Mouse (Mus musculus) kidney, postnatal 36 days (tissue): ENCODE measurements around the gene Arpc3.

Source experiments
- DNase-seq, 2 experiments: peaks; one replicate each; pipeline ENCODE4 v3.0.0; 2021 to 2022; ENCODE audit warnings: mixed read lengths in 2 of 2

The Arpc3 gene

GRCm38 (mm10) chr5:122391786-122392180 is at the start of gene Arpc3:
Gene Arpc3 (plus strand): TSS chr5:122391878.
- DNase-seq, result peak; percentile 91 to 96

DNA sequence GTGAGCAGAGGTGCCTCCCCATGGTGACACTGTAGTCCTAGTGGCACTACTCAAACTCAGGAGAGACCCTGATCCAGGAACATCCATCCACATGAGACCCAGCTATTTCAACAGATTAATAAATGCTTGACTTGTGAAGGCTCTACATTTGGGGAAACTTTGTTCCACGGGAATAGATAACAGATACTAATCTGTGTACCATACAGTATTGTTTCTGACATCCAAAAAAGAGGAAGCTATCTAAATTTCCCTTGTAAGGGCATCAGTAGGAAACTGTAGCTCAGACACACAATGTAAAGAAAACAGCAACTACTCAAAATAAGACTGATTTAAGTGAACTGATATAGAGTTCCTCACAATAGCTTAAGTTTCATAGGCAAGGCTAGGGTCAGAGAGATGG is 48.8 kb upstream of the Arpc3 start:
- no peak for DNase-seq

DNA sequence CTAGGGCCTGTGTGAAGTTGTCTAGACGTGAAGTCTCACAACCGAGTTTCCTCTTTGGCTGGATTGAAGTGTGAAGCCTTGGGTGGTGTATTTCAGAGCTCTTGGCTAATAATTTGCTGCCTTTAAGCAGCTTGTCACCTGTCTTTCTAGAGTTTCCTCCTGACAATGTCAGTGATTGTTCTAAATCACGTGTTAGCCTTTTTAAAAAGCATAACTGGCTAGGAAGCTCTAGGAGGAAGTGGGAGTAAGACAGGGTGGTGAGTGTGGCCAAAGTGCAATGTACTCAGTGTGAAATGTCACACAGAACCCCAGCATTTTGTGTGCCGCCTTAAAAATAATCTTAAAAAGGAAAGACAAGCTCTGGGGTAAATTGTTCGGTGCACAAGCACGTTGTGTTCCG is 47.9 kb upstream of the Arpc3 start:
- no peak for DNase-seq

GRCm38 (mm10) chr5:122344260-122344659 is 47.4 kb upstream of the Arpc3 start:
- DNase-seq, result peak; percentile 68 to 91

DNA sequence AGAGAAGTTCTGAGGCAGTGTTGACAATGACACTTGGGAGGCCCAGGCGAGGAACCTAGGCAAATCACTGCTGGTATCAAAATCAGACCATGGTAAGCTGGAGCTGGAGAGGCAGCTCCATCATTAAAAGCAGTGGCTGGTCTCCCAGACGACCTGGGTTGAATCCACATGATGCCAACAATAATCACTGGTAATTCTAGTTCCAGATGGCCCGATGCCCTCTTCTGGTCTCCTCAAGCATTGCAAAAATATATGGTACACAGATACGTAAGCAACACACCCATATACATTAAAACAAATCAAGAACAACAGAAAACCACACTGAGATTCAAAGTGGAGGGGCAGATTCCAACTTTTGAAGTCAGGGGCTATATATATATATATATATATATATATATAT is 45.9 kb upstream of the Arpc3 start:
- DNase-seq, result no peak

DNA sequence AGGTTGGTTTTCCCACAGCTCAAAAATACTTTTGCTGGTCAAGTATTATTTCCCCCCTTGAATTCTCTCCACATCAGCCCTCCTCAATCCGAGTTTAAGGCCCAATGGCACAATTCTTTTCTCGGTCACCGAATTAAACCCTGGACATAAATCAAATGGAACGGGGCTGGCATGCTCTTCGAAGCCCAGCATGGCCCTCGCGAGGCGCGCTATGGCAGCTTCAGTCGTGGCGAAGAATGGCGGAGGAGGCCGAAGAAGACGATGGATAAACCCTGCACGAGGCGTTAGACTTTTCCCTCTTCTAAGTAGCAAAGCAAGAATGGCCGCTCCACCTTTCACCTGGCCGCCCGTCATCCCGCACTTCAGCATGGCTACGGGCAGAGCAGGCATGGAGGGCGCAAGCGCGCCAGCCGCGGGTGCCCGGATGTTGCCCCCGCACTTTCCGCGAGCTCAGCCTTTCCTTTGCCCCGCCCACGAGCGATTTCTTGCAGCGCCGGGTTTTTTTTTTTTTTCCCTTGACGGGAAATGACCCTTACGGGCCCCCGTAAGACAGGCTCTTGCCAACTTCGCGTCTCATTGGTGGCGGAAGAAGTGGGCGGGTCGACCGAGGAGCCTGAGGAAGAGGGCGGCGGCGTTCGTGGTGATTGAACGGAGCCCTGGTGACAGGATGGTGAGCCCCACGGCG is 37.7 kb upstream of the Arpc3 start, which contains the start of the genes Rad9b and Vps29:
Gene Rad9b, minus strand, starts transcription at position 427 of the 685 bp plus-strand sequence.
Gene Vps29, plus strand, starts transcription at position 563 of the 685 bp plus-strand sequence.
- DNase-seq, result peak; percentile 99 to 100

DNA sequence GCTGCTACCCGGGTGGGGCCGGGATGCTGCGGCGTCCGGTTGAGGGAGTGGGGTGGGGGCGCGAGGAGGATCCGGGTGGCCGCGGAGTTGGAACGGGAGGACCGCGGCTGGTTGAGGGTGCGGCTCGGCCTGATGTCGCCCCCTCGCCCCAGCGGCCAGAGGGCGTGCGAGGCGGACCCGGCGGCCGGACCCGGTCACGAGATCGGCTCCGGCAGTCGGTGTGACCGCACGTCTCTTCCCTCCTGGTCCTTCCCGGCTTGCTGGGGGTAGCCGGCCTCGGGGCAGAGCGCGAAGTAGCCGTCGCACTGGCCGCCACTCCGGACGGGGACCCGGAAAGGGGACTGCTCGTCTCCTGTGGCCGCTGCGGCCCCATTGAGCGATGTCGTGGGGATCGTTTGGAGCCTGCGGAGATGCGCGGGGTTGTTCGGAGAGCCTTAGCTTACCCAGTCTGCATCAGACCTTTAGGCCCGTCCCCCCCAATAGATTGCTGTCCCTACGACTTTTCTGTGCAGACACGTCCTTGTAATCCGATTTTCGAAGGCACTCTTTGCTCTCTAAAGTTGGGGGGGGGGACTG is 37.1 kb upstream of the Arpc3 start:
- no peak for DNase-seq

DNA sequence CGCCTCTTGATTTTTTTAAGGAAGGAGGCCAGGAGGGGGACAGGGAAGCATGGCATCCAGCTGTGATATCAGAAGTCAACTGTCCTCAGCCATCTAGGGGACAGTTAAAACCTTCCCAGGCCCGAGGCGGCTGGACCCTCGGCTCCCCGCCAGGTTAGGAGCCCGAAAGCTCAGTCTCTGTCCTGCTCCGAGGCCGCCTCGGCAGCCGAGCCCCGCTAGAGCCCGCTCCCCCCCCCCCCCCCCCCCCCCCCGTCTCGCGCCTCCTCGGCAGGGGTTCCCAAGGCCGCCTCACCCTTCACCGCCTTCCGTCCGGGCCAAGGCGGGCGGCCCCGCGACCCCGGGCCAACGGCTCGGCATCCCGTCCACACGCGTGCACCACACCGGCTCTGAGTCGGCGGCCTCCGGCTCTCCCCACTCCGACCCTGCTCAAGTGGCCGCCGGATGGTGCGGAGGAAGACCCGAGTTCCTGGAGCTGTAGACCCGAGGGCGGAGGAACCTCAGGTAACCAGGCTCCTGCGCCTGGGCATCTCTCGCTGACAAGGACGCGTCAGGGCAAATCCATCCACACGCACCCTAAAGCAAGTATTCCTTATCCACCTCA is 20.0 kb upstream of the Arpc3 start, which contains the start of gene Gpn3:
Gene Gpn3, plus strand, starts transcription at position 286 of the 601 bp plus-strand sequence.
- DNase-seq, result peak in 1 of 2 experiments; percentile 14

- DNase-seq, result peak; percentile 99 to 100
Measured at GRCm38 (mm10) chr5:122372192-122372769, 19.4 kb upstream of the Arpc3 start, which contains the start of gene Fam216a. Gene Fam216a (minus strand): TSS chr5:122372364.

- DNase-seq, result no peak
Measured at GRCm38 (mm10) chr5:122372878-122373277, 18.8 kb upstream of the Arpc3 start.

- DNase-seq, result no peak
Measured at GRCm38 (mm10) chr5:122377101-122377833, 14.4 kb upstream of the Arpc3 start.

GRCm38 (mm10) chr5:122378171-122378570 is 13.5 kb upstream of the Arpc3 start:
- no peak for DNase-seq

DNA sequence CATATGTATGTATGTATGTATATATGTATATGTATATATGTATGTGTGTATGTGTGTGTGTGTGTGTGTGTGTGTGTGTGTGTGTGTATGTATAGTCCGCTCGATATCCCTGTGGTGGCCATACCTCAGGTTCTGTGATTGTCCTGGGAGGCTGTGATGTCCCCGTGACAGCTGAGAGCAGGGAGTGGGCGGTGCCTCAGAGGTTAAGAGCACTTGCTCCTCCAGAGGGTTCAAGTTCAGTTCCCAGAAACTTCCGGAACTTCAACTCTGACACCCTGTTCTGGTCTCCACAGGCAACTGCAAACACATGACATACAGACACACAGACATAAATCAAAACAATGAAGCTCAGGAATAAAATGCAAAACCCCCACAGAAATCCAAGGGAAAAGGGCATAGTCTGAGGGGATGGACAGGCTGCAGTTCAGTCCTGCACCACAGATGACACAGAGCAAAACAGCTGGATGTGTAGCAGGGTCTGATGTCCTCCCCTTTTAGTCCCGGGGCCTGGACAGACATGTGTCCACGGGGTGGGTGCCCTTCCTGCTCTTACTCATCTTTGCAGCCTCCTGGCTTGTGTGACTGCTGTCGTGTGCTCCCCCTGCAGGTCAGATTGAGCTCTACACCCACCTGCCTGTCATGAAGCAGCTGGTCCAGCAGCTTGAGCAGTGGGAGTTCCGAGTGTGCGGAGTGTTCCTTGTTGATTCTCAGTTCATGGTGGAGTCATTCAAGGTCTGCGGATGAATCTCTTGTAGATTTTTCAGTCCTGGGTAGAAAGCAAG is 12.1 kb upstream of the Arpc3 start:
- peak; percentile 77 to 87 for DNase-seq

- no peak for DNase-seq
Measured at GRCm38 (mm10) chr5:122390006-122390405, 1.7 kb upstream of the Arpc3 start.

DNA sequence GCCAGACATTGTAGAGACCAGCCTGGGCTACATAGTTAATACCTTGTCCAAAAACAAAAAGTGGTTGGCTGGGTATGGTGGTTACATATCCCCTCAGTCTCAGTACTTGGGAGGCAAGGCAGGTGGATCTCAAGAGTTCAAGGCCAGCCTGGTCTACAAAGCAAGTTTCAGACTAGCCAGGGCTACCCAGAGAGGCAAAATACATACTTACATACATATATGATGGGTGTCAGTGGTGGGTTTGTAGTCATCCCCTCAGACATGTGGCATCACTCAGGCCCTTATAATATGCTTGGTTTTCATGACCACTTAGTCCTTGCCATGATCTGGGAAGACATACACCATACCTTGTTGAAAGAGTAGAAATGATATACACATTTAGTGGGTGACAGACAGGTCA is 1.0 kb upstream of the Arpc3 start:
- no peak for DNase-seq

- DNase-seq, result no peak
Measured at GRCm38 (mm10) chr5:122391178-122391785, 396 bp upstream of the Arpc3 start.

- peak; percentile 20 to 48 for DNase-seq
Measured at GRCm38 (mm10) chr5:122392227-122393004, 738 bp downstream of the Arpc3 start.

- DNase-seq, result peak; percentile 75 to 91
Measured at GRCm38 (mm10) chr5:122393887-122394286, 2.2 kb downstream of the Arpc3 start.

GRCm38 (mm10) chr5:122396791-122397190 is 5.1 kb downstream of the Arpc3 start:
- peak; percentile 76 to 85 for DNase-seq

- DNase-seq, result no peak
Measured at GRCm38 (mm10) chr5:122397495-122397894, 5.8 kb downstream of the Arpc3 start.

- DNase-seq, result no peak
Measured at GRCm38 (mm10) chr5:122399871-122400270, 8.2 kb downstream of the Arpc3 start.
